Mouse (Mus musculus): Measurements from ENCODE around the gene Nckap5l. TPM values are rescaled to one million over a fixed set of nuclear protein-coding genes. Genes with fewer than 3 reads are reported as not detected.

Nckap5l gene
- polyA plus RNA-seq (2015; fragmentation: Nextera tagmentation; extraction: Ambion mirVana), result 7.1 and 9.6 TPM in 2 replicates

GRCm38 (mm10) chr15:99457606-99458401 lies at the start of gene Nckap5l:
Gene Nckap5l (minus strand): TSS chr15:99457748.

GRCm38 (mm10) chr15:99474576-99474926 lies 17.0 kb upstream of the Nckap5l start, which contains the start of gene Bcdin3d:
Gene Bcdin3d (minus strand): TSS chr15:99474730.

GRCm38 (mm10) chr15:99392486-99393385 lies 64.8 kb downstream of the Nckap5l start, which contains the start of gene Tmbim6:
Gene Tmbim6 (plus strand): TSS chr15:99392882.

Other genes with a start within 250 kb of the Nckap5l start
- gene Kcnh3, start 232.9 kb downstream of the Nckap5l start, polyA plus RNA-seq (2015; fragmentation: Nextera tagmentation; extraction: Ambion mirVana), result 0.93 and 1.0 TPM in 2 replicates
- gene Mcrs1, start 205.8 kb downstream of the Nckap5l start, polyA plus RNA-seq (2015; fragmentation: Nextera tagmentation; extraction: Ambion mirVana), result 84.0 and 84.4 TPM in 2 replicates
- gene Prpf40b, start 162.7 kb downstream of the Nckap5l start, polyA plus RNA-seq (2015; fragmentation: Nextera tagmentation; extraction: Ambion mirVana), result 27.4 and 36.5 TPM in 2 replicates
- 0.95 and 1.5 TPM in 2 replicates for gene Fam186b, start 161.9 kb downstream of the Nckap5l start, polyA plus RNA-seq (2015; fragmentation: Nextera tagmentation; extraction: Ambion mirVana)
- gene Fmnl3, start 87.3 kb downstream of the Nckap5l start, polyA plus RNA-seq (2015; fragmentation: Nextera tagmentation; extraction: Ambion mirVana), result 13.8 and 15.7 TPM in 2 replicates
- 285 and 508 TPM in 2 replicates for gene Tmbim6, start 64.9 kb downstream of the Nckap5l start, polyA plus RNA-seq (2015; fragmentation: Nextera tagmentation; extraction: Ambion mirVana)
- 6.8 and 9.1 TPM in 2 replicates for gene Bcdin3d, start 17.0 kb upstream of the Nckap5l start, polyA plus RNA-seq (2015; fragmentation: Nextera tagmentation; extraction: Ambion mirVana)
- gene Faim2, start 70.4 kb upstream of the Nckap5l start, polyA plus RNA-seq (2015; fragmentation: Nextera tagmentation; extraction: Ambion mirVana), result 12.9 and 18.4 TPM in 2 replicates
- 1.4 and 4.6 TPM in 2 replicates for gene Aqp2, start 121.3 kb upstream of the Nckap5l start, polyA plus RNA-seq (2015; fragmentation: Nextera tagmentation; extraction: Ambion mirVana)
- gene Aqp5, start 133.0 kb upstream of the Nckap5l start, polyA plus RNA-seq (2015; fragmentation: Nextera tagmentation; extraction: Ambion mirVana), result 0.41 and 1.4 TPM in 2 replicates
- not detected in 2 replicates for gene Aqp6, start 143.7 kb upstream of the Nckap5l start, polyA plus RNA-seq (2015; fragmentation: Nextera tagmentation; extraction: Ambion mirVana)
- 26.2 and 30.6 TPM in 2 replicates for gene Racgap1, start 193.9 kb upstream of the Nckap5l start, polyA plus RNA-seq (2015; fragmentation: Nextera tagmentation; extraction: Ambion mirVana)
- 1.4 and 2.3 TPM in 2 replicates for gene Asic1, start 212.6 kb upstream of the Nckap5l start, polyA plus RNA-seq (2015; fragmentation: Nextera tagmentation; extraction: Ambion mirVana)
- 24.2 and 30.4 TPM in 2 replicates for gene Smarcd1, start 244.4 kb upstream of the Nckap5l start, polyA plus RNA-seq (2015; fragmentation: Nextera tagmentation; extraction: Ambion mirVana)
- gene Gm17349, start 247.7 kb upstream of the Nckap5l start, polyA plus RNA-seq (2015; fragmentation: Nextera tagmentation; extraction: Ambion mirVana), result not detected in 2 replicates

Measured in adrenal gland, postnatal 0 days (tissue).